Mouse (Mus musculus) brown adipose tissue, adult 24 weeks (tissue): ENCODE data around the gene Zfpm1. TPM values are rescaled to one million over a fixed set of nuclear protein-coding genes. Genes with fewer than 3 reads are reported as not detected.
A peak's percentile ranks its signal among the peaks of the same experiment; 100 is the strongest.
"Not testable (repeated sequence)": the region's sequence is repeated elsewhere in the genome, so short reads cannot be mapped to it uniquely, and the experiment has no call there.

Experiments used
- H3K27ac ChIP-seq: fragments of 200-500 bp; replicated peaks from 2 replicates; pipeline ENCODE4 v1.5.1; 2012; ENCODE audit warnings: low read depth, mild to moderate bottlenecking, low read length
- H3K4me1 ChIP-seq: fragments of 200-500 bp; 2 replicates; pipeline ENCODE4 v1.6.1; 2012; ENCODE audit warnings: low read length, mixed read lengths; ENCODE audit not compliant: control insufficient read depth, insufficient read depth, insufficient read length
- H3K4me3 ChIP-seq: fragments of 200-500 bp; 2 replicates; pipeline ENCODE4 v1.5.1; 2012; ENCODE audit warnings: low read depth, mild to moderate bottlenecking, low read length, moderate library complexity; ENCODE audit not compliant: insufficient read depth
- polyA plus RNA-seq: library from polyadenylated mRNA; stranded (reverse); fragments of >200 nt; gene quantifications from 2 replicates; pipeline ENCODE4 v1.2.4, GENCODE M21; 2012; ENCODE audit not compliant: missing spikeins, insufficient read depth, insufficient read length

Zfpm1 gene
- polyA plus RNA-seq, 1 experiment, result 3.4 TPM

- no peak overlapping the region for H3K4me3 ChIP-seq
- no peak overlapping the region for H3K27ac ChIP-seq
- no peaks in the 10 kb centered on the region; the same call in none of the 2 replicates for H3K4me1 ChIP-seq
Observed at GRCm38 (mm10) chr8:122320541-122320940, 38.6 kb downstream of the Zfpm1 start.

GRCm38 (mm10) chr8:122321455-122321921 lies 39.5 kb downstream of the Zfpm1 start:
- no peak overlapping the region for H3K27ac ChIP-seq
- H3K4me3 ChIP-seq, result no peak overlapping the region
- H3K4me1 ChIP-seq, result no peaks in the 10 kb centered on the region; the same call in none of the 2 replicates

GRCm38 (mm10) chr8:122322126-122322525 lies 40.2 kb downstream of the Zfpm1 start:
- Histone ChIP-seq H3K4me3 (no peak overlapping the region), H3K27ac (no peak overlapping the region), H3K4me1 (no peaks in the 10 kb centered on the region; the same call in none of the 2 replicates)

- Histone ChIP-seq H3K27ac (no peak overlapping the region), H3K4me1 (no peaks in the 10 kb centered on the region; the same call in 1 of the 2 replicates)
Observed at GRCm38 (mm10) chr8:122322792-122323191, 40.9 kb downstream of the Zfpm1 start.

GRCm38 (mm10) chr8:122323951-122324402 lies 42.0 kb downstream of the Zfpm1 start:
- H3K4me1 ChIP-seq, H3K4me3 ChIP-seq, H3K27ac ChIP-seq: not testable (repeated sequence)

More at GRCm38 (mm10) chr8:122322792-122323191, 40.9 kb downstream of the Zfpm1 start:
- no peak overlapping the region for H3K4me3 ChIP-seq

- Histone ChIP-seq H3K27ac (no peak overlapping the region), H3K4me3 (no peak overlapping the region), H3K4me1 (no peaks in the 10 kb centered on the region)
Observed at GRCm38 (mm10) chr8:122325196-122325595, 43.3 kb downstream of the Zfpm1 start.

- Histone ChIP-seq H3K4me1 (peaks cover 6% of the 10 kb centered on the region; the same call in 1 of the 2 replicates), H3K27ac (no peak overlapping the region), H3K4me3 (no peak overlapping the region)
Observed at GRCm38 (mm10) chr8:122326114-122326542, 44.2 kb downstream of the Zfpm1 start.

- H3K27ac ChIP-seq, result no peak overlapping the region
- peaks cover 8% of the 10 kb centered on the region; the same call in 1 of the 2 replicates for H3K4me1 ChIP-seq
Observed at GRCm38 (mm10) chr8:122329072-122329471, 47.1 kb downstream of the Zfpm1 start.

GRCm38 (mm10) chr8:122329553-122330239 lies 47.8 kb downstream of the Zfpm1 start:
- Histone ChIP-seq H3K27ac (no peak overlapping the region), H3K4me1 (peaks cover 8% of the 10 kb centered on the region; the same call in 1 of the 2 replicates), H3K4me3 (no peak overlapping the region)

More at GRCm38 (mm10) chr8:122329072-122329471, 47.1 kb downstream of the Zfpm1 start:
- H3K4me3 ChIP-seq, result no peak overlapping the region

GRCm38 (mm10) chr8:122330446-122331133 lies 48.6 kb downstream of the Zfpm1 start:
- Histone ChIP-seq H3K27ac (peak overlapping the region; percentile 50), H3K4me3 (no peak overlapping the region), H3K4me1 (peaks cover 8% of the 10 kb centered on the region; the same call in 1 of the 2 replicates)

GRCm38 (mm10) chr8:122331134-122331523 lies 49.2 kb downstream of the Zfpm1 start:
- H3K4me3 ChIP-seq, result no peak overlapping the region
- peak overlapping the region; percentile 53 for H3K27ac ChIP-seq
- peaks cover 8% of the 10 kb centered on the region; the same call in 1 of the 2 replicates for H3K4me1 ChIP-seq

GRCm38 (mm10) chr8:122332753-122333506 lies 51.0 kb downstream of the Zfpm1 start:
- Histone ChIP-seq H3K4me3 (no peak overlapping the region), H3K27ac (no peak overlapping the region), H3K4me1 (peaks cover 8% of the 10 kb centered on the region; the same call in 1 of the 2 replicates)

GRCm38 (mm10) chr8:122333531-122333930 lies 51.6 kb downstream of the Zfpm1 start:
- Histone ChIP-seq H3K4me3 (no peak overlapping the region), H3K4me1 (peaks cover 8% of the 10 kb centered on the region; the same call in 1 of the 2 replicates), H3K27ac (no peak overlapping the region)

- Histone ChIP-seq H3K4me1 (peaks cover 8% of the 10 kb centered on the region; the same call in 1 of the 2 replicates), H3K4me3 (no peak overlapping the region), H3K27ac (no peak overlapping the region)
Observed at GRCm38 (mm10) chr8:122334791-122335490, 53.0 kb downstream of the Zfpm1 start.
